Mouse (Mus musculus) gastrocnemius, postnatal 10 days (tissue): ENCODE results near the gene Aknad1. TPM values are rescaled to one million over a fixed set of nuclear protein-coding genes. Genes with fewer than 3 reads are reported as not detected.
A peak's percentile ranks its signal among the peaks of the same experiment; 100 is the strongest.

Experiments
- DNase-seq: peaks from one replicate; pipeline ENCODE4 v3.0.0; 2021; ENCODE audit warnings: mixed read lengths
- total RNA-seq, 2 experiments: library from RNA; stranded (reverse); gene quantifications; 2 replicates each; pipeline ENCODE4 v1.2.3; 2021

The Aknad1 gene
- total RNA-seq, 2 experiments from 2014 or later = 0.27 to 0.31 TPM

DNA sequence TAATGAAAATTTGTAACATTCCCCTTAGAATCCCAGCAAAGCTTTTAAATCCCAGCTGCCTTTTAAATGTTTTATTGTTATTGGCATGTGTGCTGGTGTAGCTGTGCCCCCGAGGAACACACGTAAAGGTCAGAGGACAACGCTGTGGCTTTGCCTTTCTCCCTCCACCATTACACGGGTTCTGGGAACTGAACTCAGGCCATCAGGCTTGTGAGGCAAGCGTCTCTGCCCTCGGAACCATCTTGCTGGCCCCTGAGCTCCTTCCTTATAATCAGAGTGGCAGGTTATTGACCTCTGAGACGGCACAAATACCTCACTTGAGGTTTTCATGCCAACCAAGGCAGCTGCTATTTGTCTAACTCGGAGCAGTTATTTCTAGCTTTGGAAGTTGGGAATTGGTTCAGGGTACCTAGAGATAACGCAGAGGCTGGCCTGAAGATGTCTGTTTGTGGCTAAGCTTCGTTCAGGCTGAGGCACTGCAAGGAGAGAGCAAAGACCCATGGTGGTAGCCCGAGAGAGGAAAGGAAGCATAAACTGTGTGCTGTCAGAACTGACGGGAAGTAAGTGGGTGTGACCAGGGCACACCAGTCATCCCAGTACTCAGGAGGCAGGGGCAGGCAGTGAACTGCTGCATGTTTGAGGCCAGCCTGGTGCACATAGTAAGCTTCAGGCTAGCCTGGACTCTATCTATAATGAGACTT, 48.4 kb downstream of the Aknad1 start:
- no peak for DNase-seq

DNA sequence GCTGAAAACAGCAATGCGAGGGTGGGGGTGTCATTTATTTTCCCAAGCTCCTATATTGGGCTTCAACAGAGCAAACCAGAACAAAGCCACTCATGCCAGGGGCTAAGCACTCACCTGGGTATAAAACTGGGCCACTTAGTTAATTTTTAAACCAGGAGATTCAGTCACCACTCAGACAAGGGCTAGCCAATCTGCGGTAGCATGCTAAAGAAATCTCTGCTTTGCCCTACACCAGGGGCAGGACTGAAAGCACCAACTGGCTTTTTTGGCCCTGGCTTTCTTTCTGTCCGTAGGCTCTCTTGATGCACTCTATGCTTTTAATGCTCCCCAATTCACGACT, 49.0 kb downstream of the Aknad1 start:
- no peak for DNase-seq

DNA sequence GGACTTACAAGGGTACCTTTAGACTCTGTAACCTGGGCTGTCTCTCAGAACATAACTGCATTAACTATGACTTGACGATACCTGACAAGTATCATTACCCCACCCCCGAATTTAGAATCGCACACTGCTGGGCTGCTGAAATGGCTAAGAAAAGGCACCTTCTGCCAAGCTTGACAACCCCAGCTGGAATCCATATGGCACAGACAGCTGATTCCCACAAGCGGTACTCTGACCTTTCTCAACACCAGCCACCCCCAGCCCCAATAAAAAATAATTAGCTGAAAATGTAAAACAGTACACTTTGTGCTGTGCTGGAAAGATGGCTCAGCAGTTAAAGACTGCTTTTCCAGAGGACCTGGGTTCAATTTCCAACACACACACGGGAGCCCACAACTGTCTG, 49.8 kb downstream of the Aknad1 start:
- DNase-seq = no peak

DNA sequence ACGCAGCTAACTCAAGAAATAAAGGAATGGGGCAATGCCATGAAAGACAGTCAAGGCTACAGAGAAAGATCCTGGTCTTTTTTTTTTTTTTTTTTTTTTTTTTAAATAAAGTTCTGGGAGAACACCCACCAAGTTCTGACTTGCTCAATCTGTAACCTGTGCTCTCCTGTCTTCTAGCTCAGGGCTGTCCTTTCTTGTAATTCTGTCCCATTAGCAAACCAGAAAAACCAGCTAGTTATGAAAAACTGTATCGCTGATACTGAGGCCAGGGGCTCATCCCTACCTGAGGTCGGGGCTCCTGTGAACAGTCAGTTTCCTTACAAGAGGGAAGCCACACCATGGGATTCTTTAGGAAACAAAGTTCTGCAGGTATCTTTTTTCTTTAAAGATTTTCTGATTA, 51.0 kb downstream of the Aknad1 start:
- no peak for DNase-seq

DNA sequence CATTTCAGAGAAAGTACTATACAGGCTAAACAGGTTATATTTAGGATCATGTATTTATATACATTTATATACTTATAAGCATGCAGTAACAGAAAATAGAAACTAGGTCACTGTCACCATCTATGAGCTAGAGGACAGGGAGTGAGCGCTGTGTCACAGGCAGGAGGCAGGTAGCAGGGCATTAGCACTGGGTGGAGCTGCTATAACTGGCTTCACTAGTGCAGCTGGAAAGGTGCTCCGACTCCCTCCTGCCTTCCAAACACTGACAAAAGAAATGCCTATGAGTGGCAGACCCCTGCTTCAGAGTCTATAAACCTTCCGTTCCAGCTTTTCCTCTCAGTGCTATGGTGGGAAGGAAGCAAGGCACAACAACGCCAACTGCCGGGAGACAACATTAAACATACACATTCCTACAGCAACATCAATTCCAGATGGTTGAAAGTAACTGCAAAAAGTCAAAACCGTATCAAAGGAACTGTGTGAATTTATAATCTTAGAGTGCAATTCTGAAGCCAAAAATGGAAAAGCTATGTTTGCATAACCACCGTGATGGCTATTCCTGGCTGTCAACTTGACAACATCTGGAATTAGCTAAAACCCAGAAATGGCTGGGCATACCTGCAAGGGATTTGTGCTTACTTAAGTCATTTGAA, 51.7 kb downstream of the Aknad1 start:
- DNase-seq = no peak

DNA sequence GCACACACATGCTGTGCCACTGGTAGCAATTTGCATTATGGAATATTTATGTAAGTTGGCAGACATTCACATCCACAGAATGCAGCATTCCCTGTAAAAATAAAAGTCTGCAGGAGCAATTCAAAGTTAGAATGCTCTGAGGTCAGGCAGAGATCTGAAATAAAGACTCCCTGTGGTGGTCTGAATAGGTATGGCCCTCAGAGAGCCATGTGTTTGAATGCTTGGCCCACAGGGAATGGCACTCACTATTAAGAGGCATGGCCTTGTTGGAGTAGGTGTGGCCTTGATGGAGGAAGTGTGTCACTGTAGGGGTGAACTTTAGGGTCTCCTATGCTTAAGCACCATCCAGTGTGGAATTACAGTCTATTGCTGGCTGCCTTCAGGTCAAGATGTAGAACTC, 53.0 kb downstream of the Aknad1 start:
- no peak for DNase-seq

DNA sequence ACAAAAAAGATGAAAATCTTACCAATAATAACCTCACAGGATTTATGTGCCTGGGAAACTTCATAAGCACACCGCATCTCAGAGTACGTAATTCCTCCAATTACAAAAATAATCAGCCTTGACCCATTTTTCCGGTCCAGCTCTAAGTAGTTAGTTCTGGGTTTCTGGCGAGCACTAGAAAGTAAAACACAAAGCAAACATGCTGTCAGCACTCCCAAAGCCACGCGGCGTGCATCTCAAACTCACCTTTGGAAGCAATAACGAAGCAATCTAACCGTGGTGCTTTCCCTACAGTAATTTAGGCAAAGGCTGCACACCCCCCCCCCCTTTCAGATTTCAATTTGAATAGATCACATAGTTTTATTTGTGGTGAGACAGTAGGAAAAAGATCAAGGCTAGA, 55.3 kb downstream of the Aknad1 start:
- no peak for DNase-seq

DNA sequence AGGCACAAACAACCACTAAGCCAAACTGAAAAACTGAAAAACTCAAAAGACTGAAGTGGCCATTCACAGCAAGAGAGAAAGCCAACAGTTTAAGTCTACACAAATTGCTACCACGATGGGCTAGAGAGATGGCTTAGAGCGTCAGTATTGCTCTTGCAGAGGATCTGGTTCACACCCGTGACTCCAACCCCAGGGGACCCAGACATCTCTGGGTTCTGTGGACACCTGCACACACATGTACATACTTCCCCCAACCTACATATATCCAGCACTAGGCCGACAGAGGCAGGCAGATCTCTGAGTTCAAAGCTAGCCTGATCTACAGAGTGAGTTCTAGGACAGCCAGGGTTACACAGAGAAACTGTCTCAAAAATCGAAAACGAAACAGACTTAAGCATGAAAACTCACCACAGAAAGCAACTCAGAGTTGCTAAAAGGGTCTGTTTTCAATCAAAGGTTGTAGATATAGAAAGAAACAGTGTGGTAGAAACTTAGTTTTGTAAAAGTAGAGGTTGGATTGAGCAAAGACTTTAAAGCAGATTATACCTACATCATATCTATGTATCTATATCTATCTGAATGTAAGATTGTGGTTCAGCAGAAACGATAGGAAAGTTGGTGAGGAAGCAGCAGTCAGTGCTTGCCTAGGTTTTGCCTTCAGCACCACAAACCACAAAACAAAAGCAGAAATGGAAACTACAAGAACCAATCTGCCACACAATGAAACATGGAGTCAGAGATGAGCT, 56.3 kb downstream of the Aknad1 start:
- DNase-seq = no peak

DNA sequence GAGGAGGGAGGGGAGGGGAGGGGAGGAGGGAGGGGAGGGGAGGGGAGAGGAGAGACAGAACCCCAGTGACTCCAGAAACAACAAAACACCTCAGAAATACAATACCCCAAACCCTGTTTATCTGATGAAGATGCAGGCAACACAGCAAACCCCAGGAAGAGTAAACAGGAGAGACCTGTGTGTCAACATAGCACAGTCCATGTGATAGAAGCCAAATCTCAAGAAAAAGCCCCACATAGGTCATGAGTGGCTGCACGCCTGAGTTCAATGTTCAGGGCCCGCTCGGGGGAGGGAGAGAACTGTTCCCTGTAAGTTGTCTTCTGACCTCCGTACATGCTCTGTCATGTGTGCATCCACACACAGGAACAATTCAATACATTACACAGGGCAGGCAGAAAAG, 56.9 kb downstream of the Aknad1 start:
- DNase-seq = no peak

DNA sequence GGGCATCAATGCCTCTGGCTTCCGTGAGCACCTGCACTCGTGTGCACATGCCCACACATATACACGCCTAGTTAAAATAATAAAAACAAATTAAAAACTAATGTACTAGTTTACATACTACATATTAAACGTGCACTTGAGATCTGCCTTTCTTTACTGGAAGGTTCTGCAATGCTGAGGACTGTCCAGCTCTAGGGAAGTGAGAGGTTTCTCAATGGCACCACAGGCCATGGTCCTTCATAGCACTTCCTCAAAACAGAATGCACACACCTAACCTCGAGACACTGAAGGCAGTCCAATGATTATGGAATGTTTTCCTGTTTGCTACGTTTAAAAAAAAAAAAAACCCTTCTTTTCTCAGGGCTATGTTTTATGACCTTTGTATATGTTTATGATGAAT, 58.3 kb downstream of the Aknad1 start:
- no peak for DNase-seq

DNA sequence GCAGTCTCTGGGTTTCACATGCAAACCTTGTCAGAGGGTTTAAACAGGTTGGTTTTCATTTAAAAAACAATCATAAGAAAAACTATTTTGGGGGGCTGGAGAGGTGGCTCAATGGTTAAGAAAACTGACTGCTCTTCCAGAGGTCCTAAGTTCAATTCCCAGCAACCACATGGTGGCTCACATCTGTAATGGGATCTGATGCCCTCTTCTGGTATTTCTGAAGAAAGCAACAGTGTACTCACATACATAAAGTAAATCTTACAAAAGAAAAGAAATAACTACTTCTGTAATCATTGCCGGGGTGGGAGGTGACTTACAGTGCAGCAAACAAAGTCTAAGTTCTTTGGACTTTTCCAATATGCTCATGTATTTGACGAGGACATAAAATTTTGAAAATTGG, 58.9 kb downstream of the Aknad1 start:
- DNase-seq = no peak

DNA sequence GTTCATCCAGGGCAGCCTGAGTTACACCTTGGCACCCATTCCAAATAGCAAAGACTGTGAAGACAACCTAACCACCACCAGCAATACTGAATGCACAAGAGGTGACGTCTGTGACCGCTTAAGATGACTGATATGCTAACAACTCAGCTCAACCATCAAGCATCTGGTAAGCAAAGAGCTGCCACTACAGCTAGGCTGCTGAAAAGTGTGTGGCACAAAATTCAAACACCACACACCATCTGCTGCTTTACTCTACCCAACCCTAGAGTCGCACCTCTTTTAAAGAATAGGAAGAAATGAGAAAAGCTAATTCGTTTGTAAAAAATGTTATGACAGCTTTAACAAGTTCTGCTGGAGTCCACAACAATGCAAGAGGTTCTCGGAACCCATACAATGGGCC, 66.2 kb downstream of the Aknad1 start:
- DNase-seq = no peak

DNA sequence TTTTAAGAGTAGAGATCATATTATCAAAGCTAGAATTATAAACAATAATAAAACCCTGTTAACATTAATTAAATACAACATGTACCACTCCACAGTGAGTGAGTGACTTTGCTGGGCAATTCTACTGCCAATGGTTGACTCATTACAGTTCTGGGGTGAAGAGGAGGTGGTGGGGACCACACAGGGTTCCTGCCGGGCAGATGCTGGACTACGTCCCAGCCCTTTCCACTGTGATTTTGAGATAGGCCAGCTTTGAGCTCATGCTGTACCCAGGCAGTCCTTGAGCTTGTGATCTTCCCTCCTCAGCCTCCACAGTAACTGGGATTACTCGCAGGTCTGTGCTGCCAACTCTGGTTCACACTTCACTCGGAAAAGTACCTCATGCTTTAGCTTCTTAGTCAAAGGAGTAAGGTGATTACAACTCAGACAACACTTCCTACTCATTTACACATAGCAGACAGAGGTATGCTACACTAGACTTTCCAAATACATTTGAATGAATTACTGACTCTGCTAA, 71.3 kb downstream of the Aknad1 start:
- DNase-seq = no peak

DNA sequence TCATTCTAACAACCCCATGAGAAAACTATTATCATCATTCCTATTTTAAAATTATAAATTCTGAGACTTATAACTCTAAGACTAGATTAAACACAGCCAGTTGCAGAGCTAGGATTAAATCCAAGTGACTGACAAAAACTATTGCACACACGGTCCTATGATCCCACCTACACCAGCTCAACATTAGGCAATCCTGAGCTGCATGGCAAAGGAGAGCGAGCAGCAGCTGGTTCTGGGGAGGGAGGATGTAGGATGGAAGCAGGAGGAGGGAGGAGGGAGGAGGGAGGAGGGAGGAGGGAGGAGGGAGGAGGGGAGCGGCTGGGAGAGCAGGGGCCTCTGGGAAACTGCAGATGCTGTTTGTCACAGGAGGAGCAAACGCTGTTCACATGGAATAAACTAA, 76.2 kb downstream of the Aknad1 start:
- no peak for DNase-seq

DNA sequence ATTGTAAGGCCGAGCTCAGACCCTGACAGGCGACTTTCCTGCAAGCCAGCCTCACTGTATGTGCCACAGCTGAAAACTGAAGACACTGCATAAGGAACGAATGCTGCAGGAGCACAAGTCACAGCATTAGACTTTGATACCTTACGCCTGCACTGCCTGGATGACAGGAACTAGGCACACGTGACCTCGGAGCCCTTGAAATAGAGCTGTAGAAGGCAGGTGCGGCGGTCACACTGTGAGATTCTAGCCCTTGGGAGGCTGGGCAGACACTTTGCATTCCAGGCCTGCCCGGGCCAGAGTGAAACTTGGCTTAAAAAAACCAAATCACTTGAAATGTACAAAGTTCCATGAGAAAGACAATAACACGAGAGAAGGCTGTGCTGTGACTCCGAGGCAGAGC, 91.0 kb downstream of the Aknad1 start:
- DNase-seq = peak; percentile 47

DNA sequence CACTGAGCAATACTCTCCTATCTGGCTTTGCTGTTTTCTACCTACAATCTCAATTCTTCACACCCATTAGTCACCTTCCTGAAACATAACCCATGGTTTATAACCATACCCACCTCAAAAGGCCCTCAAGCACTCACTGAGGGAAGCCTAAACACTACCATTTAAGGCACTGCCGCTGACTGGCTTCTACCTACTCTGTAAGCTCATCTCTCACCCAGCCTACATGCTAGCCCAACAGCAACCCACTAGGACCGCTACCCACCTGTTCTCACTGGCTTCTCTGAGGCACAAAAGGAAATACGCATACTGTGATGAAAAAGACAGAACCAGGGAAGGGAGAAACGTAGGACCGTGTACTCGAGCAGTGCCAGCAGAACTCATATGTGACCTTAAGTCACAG, 92.3 kb downstream of the Aknad1 start:
- no peak for DNase-seq

Other genes with a start within 250 kb of the Aknad1 start
- gene 1700013F07Rik, start 205.5 kb upstream of the Aknad1 start, total RNA-seq = not detected
- under 1 TPM; 0.19 to 0.25 TPM for gene 5330417C22Rik, start 203.1 kb upstream of the Aknad1 start, total RNA-seq
- 10 to 100 TPM; 23.1 to 24.9 TPM for gene Tmem167b, start 177.2 kb upstream of the Aknad1 start, total RNA-seq
- 10 to 100 TPM; 19.4 to 22.6 TPM for gene Taf13, start 168.0 kb upstream of the Aknad1 start, total RNA-seq
- 1 to 10 TPM; 6.2 to 7.7 TPM for gene Wdr47, start 148.4 kb upstream of the Aknad1 start, total RNA-seq
- gene Clcc1, start 85.7 kb upstream of the Aknad1 start, total RNA-seq = 10 to 100 TPM; 26.4 to 29.9 TPM
- 10 to 100 TPM; 14.2 to 15.3 TPM for gene Gpsm2, start 17.3 kb upstream of the Aknad1 start, total RNA-seq
- 10 to 100 TPM; 31.8 to 38.5 TPM for gene Stxbp3, start 100.9 kb downstream of the Aknad1 start, total RNA-seq
- under 1 TPM; 0.07 to 0.34 TPM for gene Fndc7, start 150.3 kb downstream of the Aknad1 start, total RNA-seq
- gene Prpf38b, start 172.1 kb downstream of the Aknad1 start, total RNA-seq = 10 to 100 TPM; 24.3 to 31.5 TPM
- not detected for gene Henmt1, start 200.2 kb downstream of the Aknad1 start, total RNA-seq
- gene Gm9857, start 200.8 kb downstream of the Aknad1 start, total RNA-seq = not detected